Mouse (Mus musculus): ENCODE measurements at regions not wholly inside any gene's neighbourhood (a gene's known extent, or its start where the extent isn't known, plus 50 kb on each side); places are given as distances from the start of the nearest gene placed in this dataset.

DNA sequence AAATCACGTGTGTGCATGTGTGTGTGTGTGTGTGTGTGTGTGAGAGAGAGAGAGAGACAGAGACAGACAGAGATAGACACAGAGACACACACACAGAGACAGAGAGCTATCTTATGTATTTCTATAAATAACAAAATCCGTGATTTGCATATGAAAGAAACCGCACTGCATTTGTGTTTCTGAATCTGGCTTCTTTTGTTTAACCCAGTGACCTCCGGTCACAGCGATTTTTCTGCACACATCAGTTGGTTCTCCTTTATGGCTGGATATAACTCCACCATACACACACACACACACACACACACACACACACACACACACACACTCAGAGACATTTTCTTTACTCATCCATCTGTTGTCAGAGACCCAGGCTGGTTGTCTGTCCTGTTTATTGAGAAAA is 58.2 kb upstream of the Lhx8 start:
- no peak for DNase-seq

DNA sequence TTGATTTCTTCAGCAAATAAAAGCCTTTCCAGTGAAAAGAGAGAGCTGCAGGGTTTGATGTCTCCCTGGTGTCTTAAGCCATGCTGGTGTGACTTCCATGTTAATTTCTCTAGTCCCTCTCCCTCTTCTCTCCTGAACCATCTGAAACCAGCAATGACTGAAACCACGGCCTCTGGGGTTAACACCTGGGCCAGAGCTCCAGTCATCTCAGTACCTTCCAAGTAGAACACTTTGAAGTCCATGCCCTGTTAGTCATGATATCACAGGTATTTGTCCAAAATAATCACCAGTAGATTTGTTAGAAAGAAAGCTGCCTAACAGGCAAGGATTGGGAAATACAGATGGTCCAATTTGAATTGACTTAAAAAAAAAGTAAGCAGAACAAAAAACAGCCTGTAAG is 56.8 kb upstream of the Lhx8 start:
- no peak for DNase-seq

GRCm38 (mm10) chr3:154385831-154386312 is 55.4 kb upstream of the Lhx8 start:
- DNase-seq: no peak

- no peak for DNase-seq
Measured at GRCm38 (mm10) chr3:154382811-154383210, 52.4 kb upstream of the Lhx8 start.

DNA sequence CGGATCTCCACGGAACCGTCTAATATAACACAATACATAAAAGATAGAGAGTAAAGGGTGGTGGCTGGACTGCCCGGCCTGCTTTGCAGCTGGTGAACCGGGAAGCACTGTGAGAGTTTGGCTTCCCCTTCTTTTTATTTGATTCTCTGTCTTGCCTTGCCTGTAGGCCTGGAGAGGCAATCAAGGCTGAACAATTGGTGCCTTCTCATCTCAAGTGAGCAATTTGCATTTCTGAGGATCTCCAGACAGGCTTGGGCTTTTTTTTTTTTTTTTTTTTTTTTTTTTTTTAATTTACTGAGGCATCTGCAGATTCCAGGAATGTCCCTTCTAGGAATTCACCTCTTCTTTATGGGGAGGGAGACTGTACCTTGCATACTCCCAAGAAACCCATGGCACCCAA is 51.1 kb upstream of the Lhx8 start:
- DNase-seq: no peak
